Mouse (Mus musculus): ENCODE results near the gene Ece1. TPM values are rescaled to one million over a fixed set of nuclear protein-coding genes. Genes with fewer than 3 reads are reported as not detected.
"Not testable (repeated sequence)": the region's sequence is repeated elsewhere in the genome, so short reads cannot be mapped to it uniquely, and the experiment has no call there.

The Ece1 gene
- total RNA-seq (2015; ENCODE audit: low replicate concordance), result 2.3 and 3.1 TPM in 2 replicates
- 0.68 and 2.1 TPM in 2 replicates for total RNA-seq (2017; ENCODE audit: low replicate concordance)

- peak; percentile 63 for ATAC-seq (replicated peaks; ENCODE audit: low FRiP score, poor library complexity, severe bottlenecking)
These were observed at the start of gene Ece1 for GRCm38 (mm10) chr4:137862019-137862418. Gene Ece1 (plus strand): TSS chr4:137862237.

DNA sequence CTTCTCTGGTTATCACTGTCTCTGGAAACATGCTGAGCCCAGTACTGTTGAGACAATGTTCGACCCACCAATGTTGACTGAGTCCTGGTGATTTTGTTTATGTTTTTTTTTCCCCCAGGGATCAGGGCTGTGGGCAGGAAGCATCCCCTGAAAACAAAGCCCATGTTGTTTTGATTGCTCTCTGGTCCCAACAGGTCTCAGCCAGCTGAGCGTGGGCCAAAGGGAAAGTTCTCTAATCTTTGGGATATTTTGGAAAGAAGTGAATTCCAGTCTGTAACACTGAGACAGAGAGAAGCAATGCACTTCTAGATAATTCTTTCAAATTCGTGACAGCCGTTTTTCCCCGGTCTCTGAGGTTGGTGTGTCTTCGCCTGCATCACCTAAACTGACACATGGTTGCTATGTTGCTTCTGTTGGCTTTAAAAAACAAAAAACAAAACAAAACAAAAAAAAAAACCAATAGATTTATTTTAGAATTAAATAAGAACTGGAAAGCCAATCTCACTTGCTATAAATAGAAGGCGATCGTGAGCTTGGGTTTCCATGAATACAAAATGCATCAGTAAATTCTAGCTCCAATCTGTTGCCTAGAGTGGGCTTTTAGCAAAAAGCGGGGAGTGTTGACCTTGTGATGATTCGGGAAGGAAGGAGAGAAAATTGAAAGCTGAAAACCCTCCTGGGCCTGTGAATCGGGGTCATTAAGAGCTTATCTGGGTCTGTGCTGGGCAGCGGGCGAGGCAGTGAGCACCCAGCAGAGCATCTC is 48.9 kb upstream of the Ece1 start:
- no peak for ATAC-seq (replicated peaks; ENCODE audit: low FRiP score, poor library complexity, severe bottlenecking)

GRCm38 (mm10) chr4:137814140-137814539 is 47.9 kb upstream of the Ece1 start:
- ATAC-seq (replicated peaks; ENCODE audit: low FRiP score, poor library complexity, severe bottlenecking), result no peak

- ATAC-seq (replicated peaks; ENCODE audit: low FRiP score, poor library complexity, severe bottlenecking), result no peak
These were observed 46.6 kb upstream of the Ece1 start for GRCm38 (mm10) chr4:137815473-137815872.

- ATAC-seq (replicated peaks; ENCODE audit: low FRiP score, poor library complexity, severe bottlenecking), result no peak
These were observed 45.8 kb upstream of the Ece1 start for GRCm38 (mm10) chr4:137816216-137816615.

DNA sequence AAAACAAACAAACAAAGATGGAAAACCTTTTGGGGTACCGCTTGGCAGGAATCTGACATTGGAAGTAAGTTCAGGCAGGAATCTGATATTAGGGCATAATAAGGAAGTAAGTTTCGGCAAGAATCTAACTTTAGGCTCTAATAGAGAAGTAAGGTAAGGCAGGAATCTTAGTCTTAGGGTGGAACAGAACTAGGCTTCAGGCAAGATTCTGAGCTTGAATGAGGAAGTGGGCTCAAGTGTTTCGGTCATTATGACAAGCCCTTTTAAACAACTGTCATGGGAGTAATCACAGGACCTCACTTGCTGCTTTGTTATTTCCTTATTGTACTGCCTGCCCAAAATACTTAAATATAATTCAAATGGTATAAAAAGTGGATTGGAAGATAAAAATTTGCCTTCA is 43.7 kb upstream of the Ece1 start:
- ATAC-seq (replicated peaks; ENCODE audit: low FRiP score, poor library complexity, severe bottlenecking), result no peak

DNA sequence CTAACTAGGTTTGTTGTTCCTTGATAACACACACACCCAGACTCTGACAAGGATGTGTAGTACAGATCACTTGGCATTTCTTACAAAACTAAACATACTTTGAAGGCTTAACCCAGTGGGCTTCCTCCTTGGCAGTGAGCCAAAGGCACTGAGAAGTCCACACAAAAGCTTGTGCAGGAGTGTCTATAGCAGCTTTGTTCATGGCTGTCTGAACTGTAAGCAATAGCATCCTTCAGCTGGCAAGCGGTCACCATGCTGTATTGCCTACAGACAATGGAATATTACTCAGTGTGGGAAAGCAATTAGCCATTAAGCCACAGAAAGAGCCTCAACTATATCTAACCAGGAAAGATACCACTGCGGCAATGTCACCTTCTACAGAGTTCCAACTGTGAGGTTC is 42.5 kb upstream of the Ece1 start:
- no peak for ATAC-seq (replicated peaks; ENCODE audit: low FRiP score, poor library complexity, severe bottlenecking)

DNA sequence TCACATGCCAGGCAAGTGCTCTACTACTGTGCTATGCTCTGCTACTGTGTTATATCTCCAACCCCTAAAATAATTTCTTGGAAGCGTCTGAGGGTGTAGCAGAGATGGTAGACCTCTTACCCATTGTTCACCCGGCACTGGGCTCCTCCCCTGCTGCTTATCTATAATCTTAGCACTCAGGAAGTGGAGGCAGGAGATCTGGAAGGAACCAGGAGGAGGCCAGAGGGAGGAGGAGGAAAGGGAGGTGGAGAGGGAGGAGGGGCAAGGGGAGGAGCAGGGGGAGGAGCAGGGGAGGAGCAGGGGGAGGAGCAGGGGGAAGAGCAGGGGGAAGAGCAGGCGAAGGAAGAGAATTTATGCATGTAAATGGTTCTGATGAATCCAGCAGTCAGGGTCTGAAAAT is 41.3 kb upstream of the Ece1 start:
- ATAC-seq (replicated peaks; ENCODE audit: low FRiP score, poor library complexity, severe bottlenecking), result no peak; the same call in 1 of the 2 replicates

DNA sequence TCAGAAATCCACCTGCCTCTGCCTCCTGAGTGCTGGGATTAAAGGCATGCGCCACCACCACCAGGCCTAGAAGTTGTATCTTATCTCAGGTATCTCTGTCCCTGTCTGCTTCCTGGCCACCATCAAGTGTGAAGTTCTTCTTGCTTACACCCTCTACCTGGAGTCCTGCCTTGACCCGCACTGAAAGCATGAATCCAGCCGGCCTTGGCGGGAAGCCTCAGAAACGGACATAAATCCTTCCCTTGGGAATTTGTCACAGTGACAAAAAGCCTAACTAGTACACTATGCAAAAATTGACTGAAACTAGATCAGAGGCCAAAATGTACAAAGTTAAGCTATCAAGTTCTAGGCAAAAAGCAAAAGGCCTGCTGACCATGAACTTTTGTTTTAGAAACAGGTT is 39.5 kb upstream of the Ece1 start:
- no peak for ATAC-seq (replicated peaks; ENCODE audit: low FRiP score, poor library complexity, severe bottlenecking)

DNA sequence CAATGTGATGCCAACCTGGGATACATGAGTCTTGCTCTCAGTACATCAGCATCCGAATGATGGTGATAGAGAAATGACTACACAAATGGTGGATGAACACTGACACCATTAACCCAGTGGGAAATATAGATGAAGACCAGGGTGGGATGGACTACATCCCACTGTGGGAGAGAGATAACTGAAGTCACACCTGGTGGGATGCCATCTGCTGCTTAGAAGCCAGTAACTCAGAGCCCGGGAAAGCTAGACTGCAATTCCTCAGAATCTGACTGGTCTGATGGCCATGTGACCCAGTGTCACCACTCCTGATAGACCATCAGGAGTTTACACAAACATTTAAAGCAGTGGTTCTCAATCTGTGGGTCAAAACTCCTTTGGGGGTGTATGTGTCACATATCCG is 38.5 kb upstream of the Ece1 start:
- no peak for ATAC-seq (replicated peaks; ENCODE audit: low FRiP score, poor library complexity, severe bottlenecking)

DNA sequence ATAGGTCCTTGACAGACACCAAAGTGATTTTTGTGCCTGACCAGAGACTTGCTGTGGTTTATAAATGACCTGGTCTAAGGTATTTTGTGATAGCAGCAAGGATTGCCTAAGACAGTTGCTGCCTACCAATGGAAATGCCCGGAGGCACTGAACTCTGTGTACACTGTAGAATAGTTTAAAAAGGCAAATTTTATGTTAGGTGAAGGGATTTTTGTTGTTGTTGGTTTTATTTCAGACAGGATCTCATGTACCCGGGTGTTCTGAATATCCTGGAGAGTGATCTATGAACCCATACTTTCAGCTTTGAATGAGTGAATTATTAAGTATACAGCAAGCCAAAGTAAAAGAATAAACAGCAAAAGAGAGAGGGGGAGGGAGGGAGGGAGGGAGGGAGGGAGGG is 37.2 kb upstream of the Ece1 start:
- no peak for ATAC-seq (replicated peaks; ENCODE audit: low FRiP score, poor library complexity, severe bottlenecking)

DNA sequence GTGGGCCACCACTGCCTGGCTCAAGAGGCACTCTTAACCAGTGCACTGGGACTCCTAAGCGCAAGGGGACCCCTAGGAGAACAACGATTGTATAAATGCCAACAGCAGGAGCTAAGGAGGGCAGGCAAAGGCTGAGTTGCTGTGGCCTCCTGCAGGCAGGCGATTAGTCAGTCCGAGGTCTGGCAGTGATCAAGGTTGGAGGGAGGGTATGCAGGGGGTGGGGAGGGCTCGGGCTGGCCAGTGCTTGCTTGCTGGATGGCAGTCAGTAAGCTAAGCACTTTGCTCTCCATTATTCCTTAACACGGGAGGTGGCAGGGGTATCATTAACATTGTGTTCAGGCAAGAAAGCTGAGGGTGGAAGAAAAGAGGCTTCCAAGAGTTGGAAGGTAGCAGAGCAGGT is 31.7 kb upstream of the Ece1 start:
- no peak for ATAC-seq (replicated peaks; ENCODE audit: low FRiP score, poor library complexity, severe bottlenecking)

DNA sequence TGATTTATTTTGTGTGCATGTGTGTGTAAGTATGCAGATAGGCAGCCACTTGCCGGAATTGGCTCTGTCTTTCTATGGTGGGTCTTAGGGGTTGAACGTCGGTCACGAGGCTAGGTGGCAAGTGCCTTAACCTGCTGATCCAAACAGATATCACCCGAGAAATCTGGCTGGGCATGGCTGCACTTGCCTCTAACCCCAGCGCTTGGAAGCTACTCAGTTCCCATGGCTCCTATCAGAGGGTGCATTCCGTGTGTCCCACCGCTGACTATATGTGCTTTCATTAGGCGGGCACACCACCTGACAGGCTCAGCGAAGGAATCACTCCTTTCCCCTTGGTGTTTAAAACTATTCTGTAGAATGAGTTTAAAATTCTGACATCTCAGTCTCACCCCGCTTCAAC is 30.4 kb upstream of the Ece1 start:
- no peak for ATAC-seq (replicated peaks; ENCODE audit: low FRiP score, poor library complexity, severe bottlenecking)

GRCm38 (mm10) chr4:137835624-137836337 is 26.3 kb upstream of the Ece1 start:
- peak; percentile 57; the same call in 1 of the 2 replicates for ATAC-seq (replicated peaks; ENCODE audit: low FRiP score, poor library complexity, severe bottlenecking)

GRCm38 (mm10) chr4:137836741-137837140 is 25.3 kb upstream of the Ece1 start:
- no peak for ATAC-seq (replicated peaks; ENCODE audit: low FRiP score, poor library complexity, severe bottlenecking)

- ATAC-seq (replicated peaks; ENCODE audit: low FRiP score, poor library complexity, severe bottlenecking), result no peak
These were observed 24.2 kb upstream of the Ece1 start for GRCm38 (mm10) chr4:137837792-137838191.

- ATAC-seq (replicated peaks; ENCODE audit: low FRiP score, poor library complexity, severe bottlenecking), result no peak
These were observed 23.2 kb upstream of the Ece1 start for GRCm38 (mm10) chr4:137838791-137839190.

GRCm38 (mm10) chr4:137839452-137839851 is 22.6 kb upstream of the Ece1 start:
- no peak for ATAC-seq (replicated peaks; ENCODE audit: low FRiP score, poor library complexity, severe bottlenecking)

GRCm38 (mm10) chr4:137844656-137845055 is 17.4 kb upstream of the Ece1 start:
- ATAC-seq (replicated peaks; ENCODE audit: low FRiP score, poor library complexity, severe bottlenecking), result no peak

- ATAC-seq (replicated peaks; ENCODE audit: low FRiP score, poor library complexity, severe bottlenecking), result not testable (repeated sequence)
These were observed 14.4 kb upstream of the Ece1 start for GRCm38 (mm10) chr4:137847651-137848050.

DNA sequence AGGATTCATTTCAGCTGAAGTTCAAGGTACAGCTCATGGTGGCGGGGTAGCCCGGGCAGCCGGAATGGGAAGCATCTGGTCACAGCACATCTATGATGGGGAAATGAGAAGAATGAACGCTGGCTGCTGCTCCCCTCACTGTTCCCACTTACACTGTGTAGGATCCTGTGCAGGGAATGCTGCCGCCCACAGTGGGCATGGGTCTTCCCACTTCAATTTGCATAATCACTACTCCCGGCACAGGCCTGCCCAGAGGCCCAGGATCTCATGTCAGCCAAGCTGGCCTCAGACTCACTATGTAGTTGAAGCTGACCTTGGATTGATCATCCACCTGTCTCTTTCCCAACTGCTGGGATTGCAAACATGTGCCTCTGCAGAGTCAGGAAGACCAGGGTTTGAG is 11.9 kb upstream of the Ece1 start:
- ATAC-seq (replicated peaks; ENCODE audit: low FRiP score, poor library complexity, severe bottlenecking), result no peak

Measured in erythroblast, adult 5-6 weeks (primary cell).